Mouse (Mus musculus): Measurements from ENCODE around the gene Chst8.

DNA sequence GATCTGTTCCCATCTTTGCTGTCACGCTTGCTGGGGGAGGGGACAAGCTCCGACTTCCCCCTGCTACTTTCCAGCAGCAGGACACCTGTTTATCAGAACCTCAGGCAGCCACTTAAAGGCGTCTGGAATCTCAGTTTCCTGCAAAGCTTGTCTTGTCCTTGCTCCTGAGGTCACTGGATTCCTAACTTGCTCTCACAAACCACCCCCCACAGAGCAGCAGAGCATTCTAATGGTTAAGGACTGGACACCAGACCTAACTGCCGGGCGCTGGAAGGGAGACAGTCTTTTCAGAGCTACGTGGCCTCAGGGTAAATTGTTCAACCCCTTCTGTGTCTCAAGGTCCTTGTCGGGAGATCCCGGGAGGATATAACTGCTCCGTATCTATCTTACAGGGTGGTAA lies 143.2 kb downstream of the Chst8 start:
- TF ChIP-seq CTCF (IDR thresholded peaks at IDR 0.05; ENCODE audit: insufficient read depth, low read length) = no peak
- no peak for TF ChIP-seq POLR2A (IDR thresholded peaks at IDR 0.05; ENCODE audit: borderline replicate concordance, extremely low read depth, low read depth, low read length)

Data from lung, adult 2 months (tissue).